Mouse (Mus musculus) heart, postnatal 0 days (tissue): Measurements from ENCODE around the gene Exosc10.

ENCODE experiments used
- CTCF ChIP-seq: IDR thresholded peaks from 2 replicates; pipeline ENCODE4 v1.5.1; 2016; ENCODE audit warnings: antibody characterized with exemption, control low read depth, low read depth
- EP300 ChIP-seq: IDR thresholded peaks from 2 replicates; pipeline ENCODE4 v1.6.1; 2016; ENCODE audit warnings: antibody characterized with exemption, low read depth

GRCm38 (mm10) chr4:148583257-148583656, 25.0 kb downstream of the Exosc10 start:
- TF ChIP-seq CTCF = no peak
- no peak for TF ChIP-seq EP300
